Mouse (Mus musculus) B cell, adult 2 months (primary cell): ENCODE measurements around the gene Ptges.
"Not testable (repeated sequence)": the region's sequence is repeated elsewhere in the genome, so short reads cannot be mapped to it uniquely, and the experiment has no call there.

Source experiments
- DNase-seq, 2 experiments: peaks; one replicate each; pipeline ENCODE4 v3.0.0; 2022

Gene Ptges

GRCm38 (mm10) chr2:30929483-30930045, at the start of gene Ptges:
Gene Ptges (minus strand): TSS chr2:30929863.
- peak; percentile 54 to 59 for DNase-seq

GRCm38 (mm10) chr2:30967352-30968327, 38.0 kb upstream of the Ptges start, which contains the start of gene Tor1a:
Gene Tor1a (minus strand): TSS chr2:30967933.
- peak; percentile 85 to 87 for DNase-seq

GRCm38 (mm10) chr2:30966826-30967225, 37.2 kb upstream of the Ptges start:
- DNase-seq, result peak; percentile 20

GRCm38 (mm10) chr2:30965627-30966026, 36.0 kb upstream of the Ptges start:
- DNase-seq, result no peak

- no peak for DNase-seq
These were observed 33.0 kb upstream of the Ptges start for GRCm38 (mm10) chr2:30962570-30963254.

- DNase-seq, result no peak
These were observed 30.2 kb upstream of the Ptges start for GRCm38 (mm10) chr2:30959856-30960255.

GRCm38 (mm10) chr2:30958726-30959125, 29.1 kb upstream of the Ptges start:
- no peak for DNase-seq

- DNase-seq, result no peak
These were observed 27.8 kb upstream of the Ptges start for GRCm38 (mm10) chr2:30957511-30957910.

- DNase-seq, result peak; percentile 44 to 55
These were observed 25.1 kb upstream of the Ptges start for GRCm38 (mm10) chr2:30954797-30955196.

GRCm38 (mm10) chr2:30952824-30953490, 23.3 kb upstream of the Ptges start, which contains the start of gene Tor1b:
Gene Tor1b (plus strand): TSS chr2:30952959.
- peak; percentile 83 for DNase-seq

GRCm38 (mm10) chr2:30952457-30952823, 22.8 kb upstream of the Ptges start:
- DNase-seq, result no peak

GRCm38 (mm10) chr2:30942603-30943011, 12.9 kb upstream of the Ptges start:
- peak; percentile 74 to 75 for DNase-seq

- DNase-seq, result peak; percentile 32 to 47
These were observed 12.5 kb upstream of the Ptges start for GRCm38 (mm10) chr2:30942116-30942515.

GRCm38 (mm10) chr2:30941586-30941985, 11.9 kb upstream of the Ptges start:
- no peak for DNase-seq

- no peak for DNase-seq
These were observed 8.9 kb upstream of the Ptges start for GRCm38 (mm10) chr2:30938574-30938991.

GRCm38 (mm10) chr2:30937731-30938130, 8.1 kb upstream of the Ptges start:
- no peak for DNase-seq

GRCm38 (mm10) chr2:30936808-30937207, 7.1 kb upstream of the Ptges start:
- DNase-seq, result no peak

GRCm38 (mm10) chr2:30933917-30934450, 4.3 kb upstream of the Ptges start:
- peak; percentile 77 to 78 for DNase-seq

GRCm38 (mm10) chr2:30933032-30933431, 3.4 kb upstream of the Ptges start:
- DNase-seq, result no peak

- DNase-seq, result peak; percentile 48 to 57
These were observed 2.3 kb upstream of the Ptges start for GRCm38 (mm10) chr2:30931922-30932321.

- DNase-seq, result not testable (repeated sequence)
These were observed 1.2 kb upstream of the Ptges start for GRCm38 (mm10) chr2:30930846-30931245.

- DNase-seq, result peak in 1 of 2 experiments; percentile 7
These were observed 675 bp downstream of the Ptges start for GRCm38 (mm10) chr2:30928893-30929482.
